Mouse (Mus musculus) MN1 (cell line): ENCODE results near the gene Sh3yl1.

Experiments
- DNase-seq: peaks from one replicate; pipeline ENCODE4 v3.0.0-alpha.2; 2016; ENCODE audit warnings: low spot score

The Sh3yl1 gene

GRCm38 (mm10) chr12:30911261-30912047, at the start of gene Sh3yl1, which contains the start of gene Acp1:
TSS of gene Sh3yl1 (plus strand) at chr12:30911668.
TSS of gene Acp1 (minus strand) at chr12:30911589.
- peak; percentile 95 for DNase-seq

GRCm38 (mm10) chr12:30864347-30864746, 47.1 kb upstream of the Sh3yl1 start:
- no peak for DNase-seq

GRCm38 (mm10) chr12:30865781-30866180, 45.7 kb upstream of the Sh3yl1 start:
- DNase-seq = no peak

- no peak for DNase-seq
Measured at GRCm38 (mm10) chr12:30879447-30879846, 32.0 kb upstream of the Sh3yl1 start.

- DNase-seq = no peak
Measured at GRCm38 (mm10) chr12:30883592-30883985, 27.9 kb upstream of the Sh3yl1 start.

- no peak for DNase-seq
Measured at GRCm38 (mm10) chr12:30883986-30884621, 27.4 kb upstream of the Sh3yl1 start, which contains the start of gene Alkal2. TSS of gene Alkal2 (plus strand) at chr12:30884322.

- no peak for DNase-seq
Measured at GRCm38 (mm10) chr12:30884622-30885230, 26.7 kb upstream of the Sh3yl1 start.

GRCm38 (mm10) chr12:30885891-30886290, 25.6 kb upstream of the Sh3yl1 start:
- DNase-seq = no peak

GRCm38 (mm10) chr12:30888003-30888402, 23.5 kb upstream of the Sh3yl1 start:
- DNase-seq = no peak

- DNase-seq = peak; percentile 45
Measured at GRCm38 (mm10) chr12:30890067-30890466, 21.4 kb upstream of the Sh3yl1 start.

- no peak for DNase-seq
Measured at GRCm38 (mm10) chr12:30891438-30891837, 20.0 kb upstream of the Sh3yl1 start.

GRCm38 (mm10) chr12:30897039-30897438, 14.4 kb upstream of the Sh3yl1 start:
- DNase-seq = no peak

- no peak for DNase-seq
Measured at GRCm38 (mm10) chr12:30908658-30909057, 2.8 kb upstream of the Sh3yl1 start.

GRCm38 (mm10) chr12:30909881-30910280, 1.6 kb upstream of the Sh3yl1 start:
- DNase-seq = no peak

- peak; percentile 46 for DNase-seq
Measured at GRCm38 (mm10) chr12:30910860-30911259, 608 bp upstream of the Sh3yl1 start.

GRCm38 (mm10) chr12:30912048-30912381, 547 bp downstream of the Sh3yl1 start:
- DNase-seq = peak; percentile 28

- no peak for DNase-seq
Measured at GRCm38 (mm10) chr12:30912840-30913239, 1.4 kb downstream of the Sh3yl1 start.

- DNase-seq = no peak
Measured at GRCm38 (mm10) chr12:30922401-30922800, 10.9 kb downstream of the Sh3yl1 start.

GRCm38 (mm10) chr12:30928182-30928581, 16.7 kb downstream of the Sh3yl1 start:
- DNase-seq = no peak

- no peak for DNase-seq
Measured at GRCm38 (mm10) chr12:30933299-30933698, 21.8 kb downstream of the Sh3yl1 start.

GRCm38 (mm10) chr12:30936899-30937298, 25.4 kb downstream of the Sh3yl1 start:
- DNase-seq = no peak

GRCm38 (mm10) chr12:30943057-30943986, 31.9 kb downstream of the Sh3yl1 start:
- no peak for DNase-seq
